In the genomic region with DNA sequence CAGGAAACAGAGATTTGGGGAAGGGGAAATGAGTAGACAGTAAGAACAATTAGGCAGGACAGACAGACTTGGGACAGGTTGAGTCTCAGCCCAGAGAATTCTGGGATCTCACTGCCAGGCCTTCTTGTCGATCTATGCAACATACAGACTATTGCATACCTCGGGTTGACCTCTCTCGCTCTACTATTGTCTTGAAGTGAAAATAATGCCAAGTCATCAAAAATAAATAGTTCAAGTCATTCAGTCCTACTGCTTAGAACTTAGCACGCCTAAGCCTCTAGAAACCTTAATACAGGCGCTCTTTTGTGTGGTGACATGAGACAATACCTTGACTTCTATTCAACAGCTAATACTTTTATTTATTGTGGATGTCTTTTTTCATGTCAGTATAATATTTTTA, we compare ENCODE assay signal across 18 mouse cellular contexts.
"Had no signal": no experiment of that assay in that cellular context is flagged by ENCODE, and none has a peak within 500 bp of the region (broad histone marks: within the 10 kb centered on the region; RNA-seq: fewer than 3 reads in every experiment).

No protein-coding gene starts in this region.

- H3K9me3 ChIP-seq: neural tube, embryonic 15.5 days had no signal

- H3K4me3 ChIP-seq: midbrain, embryonic 10.5 days; midbrain, embryonic 12.5 days; myocyte; neural tube, embryonic 13.5 days; neural tube, embryonic 15.5 days had no signal

- H3K9ac ChIP-seq: lung, embryonic 14.5 days; midbrain, embryonic 12.5 days; neural tube, embryonic 13.5 days; neural tube, embryonic 15.5 days had no signal

- H3K27ac ChIP-seq: midbrain, embryonic 10.5 days; midbrain, embryonic 12.5 days; neural tube, embryonic 13.5 days; neural tube, embryonic 15.5 days had no signal

- DNase-seq: lung, adult 18-20 months; lung, embryonic 14.5 days; lung, postnatal 10 days; lung, postnatal 4 days; midbrain, embryonic 14.5 days; retina, postnatal 1 day; right cerebral cortex, adult 18-20 months; right cerebral cortex, postnatal 25 days; right cerebral cortex, postnatal 4 days; spleen, adult 18-20 months; thymus, adult 18-20 months; thymus, postnatal 14 days; thymus, postnatal 36 days had no signal

- H3K27me3 ChIP-seq: midbrain, embryonic 12.5 days; neural tube, embryonic 13.5 days; neural tube, embryonic 15.5 days had no signal

- H3K4me1 ChIP-seq: midbrain, embryonic 10.5 days; midbrain, embryonic 12.5 days; neural tube, embryonic 13.5 days; neural tube, embryonic 15.5 days had no signal

- H3K36me3 ChIP-seq: midbrain, embryonic 10.5 days; midbrain, embryonic 12.5 days; neural tube, embryonic 13.5 days; neural tube, embryonic 15.5 days had no signal

- H3K4me2 ChIP-seq: lung, embryonic 14.5 days; midbrain, embryonic 12.5 days; neural tube, embryonic 13.5 days; neural tube, embryonic 15.5 days had no signal
